Mouse (Mus musculus) cerebellum, postnatal 4 days (tissue): ENCODE results near the gene Spz1.

Experiments
- DNase-seq, 2 experiments: peaks; one replicate each; pipeline ENCODE4 v3.0.0; 2022; ENCODE audit warnings: low spot score in 2 of 2, mixed read lengths in 1 of 2

Spz1 gene

DNA sequence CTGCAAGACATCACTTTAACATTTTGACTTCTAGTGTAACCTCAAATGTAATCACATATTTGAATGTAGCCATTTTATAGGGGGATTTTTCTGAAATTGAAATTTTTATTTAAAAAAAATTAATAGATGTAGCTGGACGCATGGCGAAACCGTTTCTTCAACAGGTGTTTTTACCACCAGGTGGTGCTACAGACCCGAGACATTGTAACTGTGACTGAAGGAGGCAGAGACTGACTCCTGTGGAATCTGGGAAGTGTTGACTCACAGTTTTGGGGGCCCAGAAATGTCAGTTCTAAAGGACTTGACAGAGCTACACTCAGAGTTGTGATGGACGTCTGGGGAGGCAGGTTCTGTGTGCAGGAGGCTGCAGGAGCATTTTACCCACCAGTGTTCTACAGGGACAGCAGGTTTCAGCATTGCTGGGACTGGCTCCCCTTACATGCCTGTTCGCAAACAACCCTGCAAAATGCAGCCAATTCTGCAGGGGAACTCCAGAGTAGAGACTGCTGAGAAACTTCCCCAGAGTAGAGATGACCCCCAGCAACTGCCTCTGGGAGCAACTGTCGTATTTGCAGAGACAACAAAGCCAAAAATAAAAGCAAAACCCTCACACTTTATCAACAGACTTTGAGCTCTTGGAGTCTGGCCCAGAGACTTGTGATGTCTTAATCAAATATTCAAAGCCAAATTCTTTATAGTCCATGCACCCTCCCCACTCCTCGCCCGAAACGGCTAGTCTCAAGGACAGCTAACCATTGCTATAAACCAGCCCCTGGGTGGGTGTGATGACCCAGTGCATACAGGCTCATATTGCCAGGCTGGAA is 4.5 kb upstream of the Spz1 start:
- peak in 1 of 2 experiments; percentile 63 for DNase-seq

DNA sequence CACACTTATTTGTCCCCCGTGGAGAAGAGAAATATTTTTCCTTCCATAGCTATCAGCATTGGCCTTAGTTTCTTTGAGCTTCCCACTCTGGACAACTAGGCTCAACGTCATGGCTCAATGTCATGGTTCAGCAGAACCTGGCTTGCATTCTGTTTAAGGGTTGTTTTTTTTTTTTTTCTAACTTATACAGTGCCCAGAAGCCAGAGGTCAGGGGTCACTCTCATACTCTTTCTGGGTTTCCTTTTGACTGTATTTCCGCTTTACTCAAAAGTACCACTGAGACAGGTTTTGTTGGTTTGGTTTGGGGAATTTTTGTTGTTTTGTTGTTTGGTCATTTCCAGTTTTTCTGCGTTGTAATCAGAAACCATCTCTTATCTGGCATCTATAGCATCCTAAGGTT is 2.2 kb upstream of the Spz1 start:
- DNase-seq, result no peak

DNA sequence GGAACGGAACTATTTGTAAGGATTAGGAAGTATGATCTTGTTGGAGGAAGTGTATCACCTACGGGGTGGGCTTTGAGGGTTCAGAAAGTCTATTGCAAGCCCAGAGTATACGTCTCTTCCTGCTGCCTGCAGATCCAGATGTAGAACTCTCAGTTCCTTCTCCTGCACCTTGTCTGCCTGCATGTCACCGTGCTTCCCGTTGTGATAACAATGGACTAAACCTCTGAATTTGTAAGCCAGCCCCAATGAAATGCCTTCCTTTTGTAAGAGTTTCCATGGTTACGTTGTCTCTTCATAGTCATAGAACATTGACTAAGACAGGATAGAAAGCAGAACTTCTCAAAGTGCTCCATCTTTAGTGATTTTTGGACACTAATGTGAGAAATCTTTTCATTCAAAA is 716 bp upstream of the Spz1 start:
- DNase-seq, result no peak

DNA sequence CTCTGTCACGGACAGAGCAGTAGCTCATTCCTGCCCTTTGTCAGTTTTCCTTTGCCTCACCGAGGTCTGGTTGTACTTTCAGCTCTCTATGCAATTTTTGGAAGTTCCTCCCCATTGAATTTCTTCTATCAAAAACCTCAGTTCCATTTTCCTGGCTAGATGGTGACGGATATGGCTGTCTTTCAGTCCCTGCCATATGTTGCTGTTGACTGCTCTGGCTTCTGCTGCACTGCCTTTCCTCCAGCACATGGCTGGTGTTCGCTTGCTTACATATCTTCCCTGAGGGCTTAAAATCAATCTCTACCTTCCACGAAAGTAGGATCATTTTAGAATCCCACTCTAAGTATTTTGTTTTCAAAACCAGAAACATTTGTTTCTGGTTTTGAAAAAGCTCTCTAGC is 16.5 kb downstream of the Spz1 start:
- no peak for DNase-seq

DNA sequence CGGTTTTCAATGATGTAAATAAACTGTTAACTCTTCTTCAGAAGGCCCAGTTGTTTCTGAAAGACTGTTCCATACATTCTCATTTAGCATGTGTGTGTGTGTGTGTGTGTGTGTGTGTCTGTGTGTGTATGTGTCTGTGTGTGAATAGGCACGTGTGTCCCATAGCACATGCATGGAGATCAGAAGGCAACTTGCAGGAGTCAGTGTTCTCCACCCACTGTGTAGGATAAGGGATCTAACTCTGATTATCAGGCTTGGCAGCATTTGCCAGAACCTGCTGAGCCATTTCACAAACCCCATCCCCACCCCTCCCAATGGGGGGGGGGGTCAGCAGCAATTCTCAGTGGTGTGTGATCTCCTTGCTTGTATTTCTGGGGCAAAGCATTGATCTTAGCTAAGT is 18.7 kb downstream of the Spz1 start:
- DNase-seq, result no peak

DNA sequence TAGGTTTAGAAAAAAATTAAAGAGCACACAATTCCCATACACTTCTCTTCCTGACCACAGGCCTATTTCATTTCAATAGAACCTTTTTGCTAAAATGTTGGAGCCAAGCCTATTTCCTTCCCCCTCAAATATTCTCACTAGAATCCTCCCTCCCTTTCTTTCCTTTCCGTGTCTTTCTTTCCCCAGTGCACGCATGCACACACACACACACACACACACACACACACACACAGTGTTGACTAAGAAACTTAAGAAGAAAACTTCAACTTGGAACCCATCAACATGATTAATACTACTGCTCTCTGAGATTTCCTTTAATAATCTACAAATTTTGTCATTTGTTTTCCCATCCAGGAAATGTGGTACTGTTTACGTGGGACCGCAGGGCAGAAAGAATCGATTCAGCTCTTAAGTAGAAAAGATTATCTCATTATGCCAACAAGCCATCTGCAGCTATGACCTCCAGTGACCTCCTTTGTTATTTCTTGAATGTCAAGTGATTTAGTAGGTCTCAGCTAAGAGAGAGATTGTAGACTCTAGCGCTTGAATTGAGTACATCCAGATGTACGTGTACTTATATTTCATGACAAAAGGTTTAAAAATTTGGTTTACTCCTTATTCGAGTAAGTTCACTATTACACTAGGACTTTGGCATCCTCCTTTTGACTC is 19.4 kb downstream of the Spz1 start:
- DNase-seq, result no peak

DNA sequence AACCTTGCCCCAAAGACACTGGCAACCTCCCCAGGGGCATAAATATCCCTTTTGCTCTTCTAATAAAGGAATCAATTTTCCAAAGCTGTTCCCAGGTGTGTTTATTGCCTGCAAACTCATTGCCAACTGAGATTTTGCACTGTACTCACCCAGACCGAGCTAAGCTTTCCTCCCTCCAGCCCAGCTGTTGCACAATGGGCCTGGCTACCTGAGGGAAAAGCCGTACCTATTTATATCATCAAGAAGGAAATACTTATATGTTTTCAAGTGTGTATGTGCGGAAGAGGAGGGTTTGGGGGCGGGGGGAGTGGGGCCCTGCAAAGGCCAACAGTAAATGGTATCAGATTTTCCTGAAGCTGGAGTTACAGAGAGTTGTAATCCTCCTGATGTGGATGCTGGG is 28.9 kb downstream of the Spz1 start:
- no peak for DNase-seq

DNA sequence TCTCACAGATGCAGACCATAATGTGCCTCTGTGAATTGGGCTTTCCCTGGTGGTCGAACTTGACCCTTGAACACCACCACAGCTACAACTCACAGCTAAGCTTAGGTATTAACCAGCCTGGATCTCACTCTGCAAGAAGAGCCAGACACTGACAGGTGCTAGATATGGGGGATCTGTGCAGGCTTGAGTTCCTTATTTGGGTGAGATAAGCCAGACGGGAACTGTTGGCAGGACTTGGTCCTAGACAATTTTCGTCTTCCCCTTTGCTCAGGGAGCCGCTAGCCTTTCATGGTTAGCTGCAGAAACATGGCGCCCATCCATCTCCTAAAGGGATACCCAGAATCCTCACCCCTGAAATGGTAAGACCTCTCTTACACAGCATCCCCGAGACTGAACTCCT is 35.0 kb downstream of the Spz1 start:
- no peak for DNase-seq

DNA sequence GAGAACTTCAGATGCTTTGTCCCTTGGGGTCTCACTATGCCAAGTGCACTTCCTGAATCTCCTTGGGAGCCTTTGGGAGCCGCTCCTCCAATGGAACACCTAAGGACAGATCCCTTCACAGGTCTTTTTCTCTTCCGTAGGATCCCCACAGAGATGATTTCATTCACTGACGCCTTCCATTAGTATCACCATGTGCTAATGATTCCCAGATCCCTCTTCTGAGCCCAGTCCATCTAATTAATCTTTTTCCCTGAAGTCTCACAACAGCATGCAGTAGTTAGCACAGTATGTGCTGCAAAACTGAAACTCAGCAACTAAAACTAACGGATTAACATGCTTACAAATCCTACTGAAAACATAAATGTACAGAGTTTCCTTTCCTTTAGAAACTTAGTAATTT is 36.8 kb downstream of the Spz1 start:
- no peak for DNase-seq

DNA sequence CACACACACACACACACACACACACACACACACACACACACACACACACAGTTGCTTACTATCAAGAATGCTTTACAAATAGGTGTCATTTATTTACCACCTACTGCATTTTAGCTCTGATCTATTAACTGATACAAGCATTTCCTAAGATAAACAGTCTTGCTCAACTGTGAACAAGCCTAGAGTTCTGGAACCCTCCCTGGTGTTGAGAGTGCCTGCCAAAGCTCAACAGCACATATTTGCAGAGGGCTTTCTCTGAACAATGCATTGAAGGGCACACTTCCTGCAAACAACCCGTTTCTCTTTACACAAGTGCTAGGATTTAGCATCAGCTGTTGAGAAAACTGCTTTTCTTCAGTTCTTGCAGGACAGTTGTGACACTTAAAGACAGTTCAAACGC is 42.2 kb downstream of the Spz1 start:
- DNase-seq, result no peak

DNA sequence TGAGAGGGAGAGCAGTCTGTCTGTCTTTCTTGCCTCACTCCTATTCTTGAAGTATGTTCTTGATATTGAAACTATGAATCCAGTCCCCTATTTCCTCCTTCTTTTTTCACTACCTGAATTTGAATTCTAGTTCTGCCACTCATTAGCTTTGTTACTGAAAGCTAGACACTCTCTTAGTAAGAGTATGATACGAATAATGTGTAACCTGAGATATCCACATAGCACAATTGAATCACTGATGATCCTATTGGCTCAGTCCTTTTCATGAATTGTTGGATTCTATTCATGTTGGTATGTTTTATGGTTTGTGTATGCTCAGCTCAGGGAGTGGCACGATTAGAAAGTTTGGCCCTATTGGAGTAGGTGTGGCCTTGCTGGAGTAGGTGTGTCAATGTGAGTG is 43.8 kb downstream of the Spz1 start:
- DNase-seq, result no peak

DNA sequence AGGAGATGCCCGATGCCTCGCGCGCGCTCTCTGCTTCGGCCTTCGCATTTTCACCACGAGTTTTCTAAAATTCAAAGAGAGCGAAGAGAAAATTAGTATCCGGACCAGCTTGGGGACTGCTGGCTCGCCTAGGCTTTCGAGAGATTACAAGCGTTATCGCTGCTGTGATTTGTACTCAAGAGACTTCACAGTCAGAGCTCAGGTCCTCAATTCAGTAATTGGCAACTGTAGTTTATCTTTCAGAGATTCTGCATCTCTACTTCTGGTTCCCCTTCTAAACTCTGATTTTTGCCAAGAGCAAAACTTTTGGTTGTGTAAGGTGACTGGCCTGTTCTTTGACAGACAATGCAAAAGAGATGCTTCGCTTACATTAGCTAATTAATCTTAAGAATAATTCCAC is 44.7 kb downstream of the Spz1 start:
- no peak for DNase-seq

DNA sequence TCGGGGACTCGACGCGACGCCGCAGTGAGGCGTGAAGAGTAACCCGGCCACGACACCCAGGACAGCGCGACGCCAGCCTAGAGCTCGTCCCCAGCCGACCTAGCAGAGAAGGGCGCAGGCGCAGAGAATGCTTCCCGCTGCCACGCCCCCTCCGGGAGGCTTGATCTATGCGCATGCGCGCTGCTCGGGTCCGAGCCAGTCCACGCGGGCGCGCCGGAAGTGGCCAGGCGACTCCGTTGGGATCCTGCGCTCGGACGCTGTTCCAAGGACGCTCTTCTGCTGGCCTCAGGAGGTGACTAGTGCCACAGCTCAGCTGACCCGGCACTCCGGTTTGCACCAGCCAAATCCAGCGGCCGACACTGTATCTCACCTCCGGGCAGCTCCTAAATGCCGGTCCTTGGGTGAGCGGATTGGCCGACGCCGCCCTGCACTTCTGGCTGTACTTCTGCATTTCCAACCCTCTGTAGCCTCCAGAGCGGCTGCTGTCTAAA is 45.2 kb downstream of the Spz1 start, which contains the start of gene Zfyve16:
Gene Zfyve16 (minus strand): TSS at position 148 of the 491 bp plus-strand sequence.
- peak; percentile 96 to 98 for DNase-seq

DNA sequence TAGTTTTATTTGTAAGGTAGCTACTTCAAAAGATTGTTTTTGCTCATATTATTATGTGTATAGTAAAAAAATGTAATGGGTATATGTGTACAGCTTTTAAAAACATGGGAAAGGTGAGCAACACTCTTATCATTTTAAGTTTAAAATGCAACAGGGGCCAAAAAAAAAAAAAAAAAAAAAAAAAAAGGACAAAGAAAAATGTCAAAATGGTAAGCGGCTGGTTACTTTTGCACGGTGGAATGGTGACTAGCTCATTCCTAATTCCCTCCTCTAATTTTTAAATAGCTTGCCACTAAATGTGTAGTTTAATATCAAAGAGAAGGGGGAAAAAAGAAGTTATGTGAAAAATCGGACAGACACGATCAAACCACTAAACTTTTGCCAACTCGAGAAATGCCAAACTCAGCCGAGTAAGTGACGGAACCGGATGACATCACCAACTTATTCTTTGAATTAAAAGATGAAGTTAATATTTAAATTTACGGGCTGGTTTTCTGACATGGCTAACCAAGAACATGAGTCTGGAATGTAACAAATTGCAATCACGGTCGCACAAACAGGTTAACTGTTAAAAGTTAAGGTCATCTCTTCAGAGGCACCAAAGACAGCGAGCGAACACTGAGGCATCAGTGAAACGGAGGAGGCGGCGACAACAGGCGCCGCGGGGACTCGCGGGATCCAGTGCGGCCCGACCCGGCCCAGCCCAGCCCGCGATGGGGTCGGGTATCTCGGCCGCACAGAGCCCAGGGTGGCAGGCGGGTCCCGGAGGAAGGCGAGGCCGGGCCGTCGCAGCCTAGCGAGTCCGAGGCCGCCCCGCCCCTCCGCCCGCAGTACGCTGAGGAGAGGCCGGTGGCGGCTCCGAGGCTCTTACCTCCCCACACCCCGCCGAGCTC is 45.9 kb downstream of the Spz1 start:
- peak in 1 of 2 experiments; percentile 21 for DNase-seq
